Mouse (Mus musculus): ENCODE results near the gene Trim28. TPM values are rescaled to one million over a fixed set of nuclear protein-coding genes. Genes with fewer than 3 reads are reported as not detected.
"Not testable (repeated sequence)": the region's sequence is repeated elsewhere in the genome, so short reads cannot be mapped to it uniquely, and the experiment has no call there.

Trim28 gene
- total and polyA plus RNA-seq, 3 experiments = 500 to 891 (median 516) TPM

GRCm38 (mm10) chr7:13063399-13063798, 64.5 kb downstream of the Trim28 start:
- H3K9ac ChIP-seq (ENCODE audit: insufficient read depth, low read depth); H3K27ac ChIP-seq (ENCODE audit: insufficient read depth, low read depth); H3K4me2 ChIP-seq (ENCODE audit: insufficient read depth, low read depth, poor library complexity, severe bottlenecking); dilution Hi-C loops (cut with MboI; ENCODE audit: extremely low pct_ligation_motif_present, extremely low pct_unique_long_range_greater_than_20kb, low sequenced_read_pairs); H3K4me1 ChIP-seq (ENCODE audit: control insufficient read depth in 1 of 2, insufficient read depth in 2 of 2); H3K36me3 ChIP-seq (replicated peaks in 1 of 2; ENCODE audit: control insufficient read depth in 1 of 2, insufficient read depth in 1 of 2, low read length in 1 of 2); H3K4me3 ChIP-seq (replicated peaks in 1 of 3; ENCODE audit: low read depth in 2 of 3, low read length in 2 of 3, poor library complexity in 1 of 3); H3K79me2 ChIP-seq (replicated peaks; ENCODE audit: control insufficient read depth, extremely low read depth, insufficient read depth, poor library complexity, severe bottlenecking): not testable (repeated sequence)
- TF ChIP-seq RAD21 (IDR thresholded peaks at IDR 0.05; ENCODE audit: low read depth, low read length) (peak; percentile 72), SMC3 (IDR thresholded peaks at IDR 0.05; ENCODE audit: low read depth, low read length) (peak; percentile 40), CTCF (conservative IDR thresholded peaks at IDR 0.05 in 1 of 2, IDR thresholded peaks at IDR 0.05 in 1 of 2; ENCODE audit: low read depth in 2 of 2, low read length in 2 of 2) (peak; percentile 38 to 67; a peak in 3 of 4 replicates)
- Histone ChIP-seq H3K9me3 (replicated peaks; ENCODE audit: low read length) (peaks cover 13% of the 10 kb centered on the region), H3K27me3 (replicated peaks) (peaks cover 25% of the 10 kb centered on the region)
- in situ Hi-C loops (cut with MboI; ENCODE audit: low pct_ligation_motif_present, low pct_unique_long_range_greater_than_20kb, low sequenced_read_pairs) = loop anchor here (25.0 kb wide), 2 partner anchors 224 to 1249 kb away; partner anchors contain the start of genes Lig1 and Zswim9
- peak; percentile 29 for DNase-seq (ENCODE audit: extremely low read depth)

GRCm38 (mm10) chr7:13072293-13072692, 73.4 kb downstream of the Trim28 start:
- Histone ChIP-seq H3K36me3 (replicated peaks in 1 of 2; ENCODE audit: control insufficient read depth in 1 of 2, insufficient read depth in 1 of 2, low read length in 1 of 2) (no peaks in the 10 kb centered on the region), H3K9me3 (replicated peaks; ENCODE audit: low read length) (peaks cover 8% of the 10 kb centered on the region), H3K27ac (ENCODE audit: insufficient read depth, low read depth) (no peak overlapping the region), H3K27me3 (replicated peaks) (peaks cover 56% of the 10 kb centered on the region), H3K4me1 (ENCODE audit: control insufficient read depth in 1 of 2, insufficient read depth in 2 of 2) (no peaks in the 10 kb centered on the region), H3K4me2 (ENCODE audit: insufficient read depth, low read depth, poor library complexity, severe bottlenecking) (no peak overlapping the region), H3K9ac (ENCODE audit: insufficient read depth, low read depth) (no peak overlapping the region), H3K4me3 (replicated peaks in 1 of 3; ENCODE audit: low read depth in 2 of 3, low read length in 2 of 3, poor library complexity in 1 of 3) (no peak overlapping the region), H3K79me2 (replicated peaks; ENCODE audit: control insufficient read depth, extremely low read depth, insufficient read depth, poor library complexity, severe bottlenecking) (no peaks in the 10 kb centered on the region)
- no peak for DNase-seq (ENCODE audit: extremely low read depth)
- in situ Hi-C loops (cut with MboI; ENCODE audit: low pct_ligation_motif_present, low pct_unique_long_range_greater_than_20kb, low sequenced_read_pairs) = loop anchor here (25.0 kb wide), 2 partner anchors 215 to 1240 kb away; partner anchors contain the start of genes Lig1 and Zswim9
- dilution Hi-C loops (cut with MboI; ENCODE audit: extremely low pct_ligation_motif_present, extremely low pct_unique_long_range_greater_than_20kb, low sequenced_read_pairs) = no loop called here
- TF ChIP-seq RAD21 (IDR thresholded peaks at IDR 0.05; ENCODE audit: low read depth, low read length) (peak; percentile 36), RCOR1 (conservative IDR thresholded peaks at IDR 0.05; ENCODE audit: low read depth, low read length) (no peak), SMC3 (IDR thresholded peaks at IDR 0.05; ENCODE audit: low read depth, low read length) (peak; percentile 21; the same call in 1 of the 2 replicates), CTCF (conservative IDR thresholded peaks at IDR 0.05 in 1 of 2, IDR thresholded peaks at IDR 0.05 in 1 of 2; ENCODE audit: low read depth in 2 of 2, low read length in 2 of 2) (peak in 1 of 2 experiments; percentile 40; a peak in 2 of 4 replicates)

Other genes starting within 250 kb of the Trim28 start
- 1.6 and 1.8 TPM in 2 replicates for gene Zscan18, start 195.5 kb upstream of the Trim28 start, total RNA-seq (2012; rRNA removed)
- gene Zscan18, start 195.5 kb upstream of the Trim28 start, total RNA-seq (2014; rRNA removed) = 0.56 and 1.4 TPM in 2 replicates
- 1.3 and 1.6 TPM in 2 replicates for gene Zscan18, start 195.5 kb upstream of the Trim28 start, polyA plus RNA-seq (2012; ENCODE audit: insufficient read length, low read depth)
- 4.4 and 4.5 TPM in 2 replicates for gene Zfp329, start 180.3 kb upstream of the Trim28 start, total RNA-seq (2012; rRNA removed)
- gene Zfp329, start 180.3 kb upstream of the Trim28 start, total RNA-seq (2014; rRNA removed) = 3.9 and 7.2 TPM in 2 replicates
- gene Zfp329, start 180.3 kb upstream of the Trim28 start, polyA plus RNA-seq (2012; ENCODE audit: insufficient read length, low read depth) = 4.3 and 4.5 TPM in 2 replicates
- 29.3 and 31.0 TPM in 2 replicates for gene Zfp110, start 164.4 kb upstream of the Trim28 start, total RNA-seq (2012; rRNA removed)
- 26.6 and 31.5 TPM in 2 replicates for gene Zfp110, start 164.4 kb upstream of the Trim28 start, total RNA-seq (2014; rRNA removed)
- 14.8 and 16.2 TPM in 2 replicates for gene Zfp110, start 164.4 kb upstream of the Trim28 start, polyA plus RNA-seq (2012; ENCODE audit: insufficient read length, low read depth)
- 1.2 and 1.4 TPM in 2 replicates for gene Zfp128, start 117.9 kb upstream of the Trim28 start, total RNA-seq (2012; rRNA removed)
- gene Zfp128, start 117.9 kb upstream of the Trim28 start, total RNA-seq (2014; rRNA removed) = 0.96 and 1.2 TPM in 2 replicates
- gene Zfp128, start 117.9 kb upstream of the Trim28 start, polyA plus RNA-seq (2012; ENCODE audit: insufficient read length, low read depth) = 0.61 and 0.78 TPM in 2 replicates
- 3.2 and 4.2 TPM in 2 replicates for gene Zscan22, start 101.3 kb upstream of the Trim28 start, total RNA-seq (2012; rRNA removed)
- gene Zscan22, start 101.3 kb upstream of the Trim28 start, total RNA-seq (2014; rRNA removed) = 2.8 and 3.3 TPM in 2 replicates
- 7.6 and 8.9 TPM in 2 replicates for gene Zscan22, start 101.3 kb upstream of the Trim28 start, polyA plus RNA-seq (2012; ENCODE audit: insufficient read length, low read depth)
- gene Rps5, start 76.8 kb upstream of the Trim28 start, total RNA-seq (2012; rRNA removed) = 3,671 and 4,026 TPM in 2 replicates
- gene Rps5, start 76.8 kb upstream of the Trim28 start, total RNA-seq (2014; rRNA removed) = 3,631 and 4,293 TPM in 2 replicates
- 2,088 and 2,166 TPM in 2 replicates for gene Rps5, start 76.8 kb upstream of the Trim28 start, polyA plus RNA-seq (2012; ENCODE audit: insufficient read length, low read depth)
- gene Rnf225, start 71.7 kb upstream of the Trim28 start, total RNA-seq (2012; rRNA removed) = 1.1 and 1.3 TPM in 2 replicates
- gene Rnf225, start 71.7 kb upstream of the Trim28 start, total RNA-seq (2014; rRNA removed) = 0.89 and 0.90 TPM in 2 replicates
- 3.4 and 4.0 TPM in 2 replicates for gene Rnf225, start 71.7 kb upstream of the Trim28 start, polyA plus RNA-seq (2012; ENCODE audit: insufficient read length, low read depth)
- gene Zfp324, start 33.3 kb upstream of the Trim28 start, total RNA-seq (2012; rRNA removed) = 6.4 and 8.7 TPM in 2 replicates
- 6.3 and 7.3 TPM in 2 replicates for gene Zfp324, start 33.3 kb upstream of the Trim28 start, total RNA-seq (2014; rRNA removed)
- gene Zfp324, start 33.3 kb upstream of the Trim28 start, polyA plus RNA-seq (2012; ENCODE audit: insufficient read length, low read depth) = 3.8 and 4.2 TPM in 2 replicates
- 7.5 and 7.8 TPM in 2 replicates for gene Zfp446, start 21.3 kb upstream of the Trim28 start, total RNA-seq (2012; rRNA removed)
- gene Zfp446, start 21.3 kb upstream of the Trim28 start, total RNA-seq (2014; rRNA removed) = 11.9 and 12.8 TPM in 2 replicates
- 12.5 and 12.9 TPM in 2 replicates for gene Zfp446, start 21.3 kb upstream of the Trim28 start, polyA plus RNA-seq (2012; ENCODE audit: insufficient read length, low read depth)
- 0.04 TPM in 1 of 2 replicates, not detected in the other for gene Slc27a5, start 922 bp upstream of the Trim28 start, total RNA-seq (2012; rRNA removed)
- not detected in 2 replicates for gene Slc27a5, start 922 bp upstream of the Trim28 start, total RNA-seq (2014; rRNA removed)
- not detected in 2 replicates for gene Slc27a5, start 922 bp upstream of the Trim28 start, polyA plus RNA-seq (2012; ENCODE audit: insufficient read length, low read depth)
- gene Zbtb45, start 10.9 kb downstream of the Trim28 start, total RNA-seq (2012; rRNA removed) = 9.5 and 12.1 TPM in 2 replicates
- gene Zbtb45, start 10.9 kb downstream of the Trim28 start, total RNA-seq (2014; rRNA removed) = 6.7 and 6.8 TPM in 2 replicates
- gene Zbtb45, start 10.9 kb downstream of the Trim28 start, polyA plus RNA-seq (2012; ENCODE audit: insufficient read length, low read depth) = 16.7 and 17.1 TPM in 2 replicates
- 110 and 115 TPM in 2 replicates for gene Chmp2a, start 35.7 kb downstream of the Trim28 start, total RNA-seq (2012; rRNA removed)
- 131 and 141 TPM in 2 replicates for gene Chmp2a, start 35.7 kb downstream of the Trim28 start, total RNA-seq (2014; rRNA removed)
- 134 and 148 TPM in 2 replicates for gene Chmp2a, start 35.7 kb downstream of the Trim28 start, polyA plus RNA-seq (2012; ENCODE audit: insufficient read length, low read depth)
- 134 and 156 TPM in 2 replicates for gene Ube2m, start 39.2 kb downstream of the Trim28 start, total RNA-seq (2012; rRNA removed)
- 227 and 244 TPM in 2 replicates for gene Ube2m, start 39.2 kb downstream of the Trim28 start, total RNA-seq (2014; rRNA removed)
- gene Ube2m, start 39.2 kb downstream of the Trim28 start, polyA plus RNA-seq (2012; ENCODE audit: insufficient read length, low read depth) = 215 and 272 TPM in 2 replicates
- 0.46 and 0.55 TPM in 2 replicates for gene Mzf1, start 55.6 kb downstream of the Trim28 start, total RNA-seq (2012; rRNA removed)
- gene Mzf1, start 55.6 kb downstream of the Trim28 start, total RNA-seq (2014; rRNA removed) = 0.31 and 0.34 TPM in 2 replicates
- 0.50 and 0.68 TPM in 2 replicates for gene Mzf1, start 55.6 kb downstream of the Trim28 start, polyA plus RNA-seq (2012; ENCODE audit: insufficient read length, low read depth)
- gene Vmn1r85, start 96.1 kb downstream of the Trim28 start, total RNA-seq (2012; rRNA removed) = not detected in 2 replicates
- gene Vmn1r85, start 96.1 kb downstream of the Trim28 start, total RNA-seq (2014; rRNA removed) = not detected in 2 replicates
- not detected in 2 replicates for gene Vmn1r85, start 96.1 kb downstream of the Trim28 start, polyA plus RNA-seq (2012; ENCODE audit: insufficient read length, low read depth)
- gene Vmn1r86, start 120.8 kb downstream of the Trim28 start, total RNA-seq (2012; rRNA removed) = not detected in 2 replicates
- not detected in 2 replicates for gene Vmn1r86, start 120.8 kb downstream of the Trim28 start, total RNA-seq (2014; rRNA removed)
- gene Vmn1r86, start 120.8 kb downstream of the Trim28 start, polyA plus RNA-seq (2012; ENCODE audit: insufficient read length, low read depth) = not detected in 2 replicates
- not detected in 2 replicates for gene Vmn1r87, start 141.0 kb downstream of the Trim28 start, total RNA-seq (2012; rRNA removed)
- gene Vmn1r87, start 141.0 kb downstream of the Trim28 start, total RNA-seq (2014; rRNA removed) = not detected in 2 replicates
- not detected in 2 replicates for gene Vmn1r87, start 141.0 kb downstream of the Trim28 start, polyA plus RNA-seq (2012; ENCODE audit: insufficient read length, low read depth)
- gene Vmn1r88, start 160.5 kb downstream of the Trim28 start, total RNA-seq (2012; rRNA removed) = 0.29 and 0.34 TPM in 2 replicates
- gene Vmn1r88, start 160.5 kb downstream of the Trim28 start, total RNA-seq (2014; rRNA removed) = 0.03 TPM in 1 of 2 replicates, not detected in the other
- 0.07 and 0.10 TPM in 2 replicates for gene Vmn1r88, start 160.5 kb downstream of the Trim28 start, polyA plus RNA-seq (2012; ENCODE audit: insufficient read length, low read depth)
- gene Vmn1r89, start 213.9 kb downstream of the Trim28 start, total RNA-seq (2012; rRNA removed) = not detected in 2 replicates
- gene Vmn1r89, start 213.9 kb downstream of the Trim28 start, total RNA-seq (2014; rRNA removed) = not detected in 2 replicates
- gene Vmn1r89, start 213.9 kb downstream of the Trim28 start, polyA plus RNA-seq (2012; ENCODE audit: insufficient read length, low read depth) = not detected in 2 replicates

All from CH12.LX (cell line).